Mouse (Mus musculus): ENCODE measurements around the gene Prkag3.

The Prkag3 gene

DNA sequence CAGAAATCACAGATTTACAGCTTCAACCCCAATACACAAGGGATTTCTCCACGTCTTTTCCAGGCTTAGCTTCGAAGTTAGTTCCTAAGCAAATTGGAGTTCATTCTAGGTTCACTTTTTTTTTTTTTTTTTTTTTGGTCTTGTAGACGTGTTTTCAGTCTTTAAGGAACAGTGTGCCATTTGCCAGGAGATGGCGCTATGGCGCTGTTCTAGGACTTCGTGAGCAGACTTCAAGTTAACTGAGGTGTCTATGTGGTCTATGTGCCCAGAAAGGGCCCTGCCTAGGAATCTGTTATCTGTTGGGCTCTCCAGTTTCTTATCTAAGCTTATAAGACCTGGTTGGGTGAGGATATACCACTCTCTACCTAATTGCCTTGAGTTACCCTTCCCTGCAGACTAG is 14.1 kb upstream of the Prkag3 start:
- peak; percentile 88 for DNase-seq (ENCODE audit: low read depth, low spot score)

DNA sequence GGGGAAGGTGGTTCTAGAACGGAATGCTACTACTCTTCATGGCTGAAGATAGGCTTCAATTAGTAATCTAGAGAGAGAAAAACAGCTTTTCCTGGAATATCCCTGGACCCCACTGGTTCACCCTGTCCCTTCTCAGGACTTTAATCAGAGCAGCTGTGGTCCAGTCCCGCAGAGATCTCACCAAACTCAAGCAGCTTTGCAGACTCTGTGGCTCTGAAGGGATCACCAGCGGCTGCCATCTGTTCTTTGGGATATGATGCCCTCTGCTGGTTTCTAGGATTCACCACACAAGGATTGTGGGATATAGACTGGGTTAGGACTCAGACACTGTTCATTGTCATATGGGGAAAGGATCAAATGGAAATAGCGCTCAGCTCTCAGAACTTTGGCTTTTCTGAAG is 10.8 kb upstream of the Prkag3 start:
- peak; percentile 51 for DNase-seq (ENCODE audit: low read depth, low spot score)

DNA sequence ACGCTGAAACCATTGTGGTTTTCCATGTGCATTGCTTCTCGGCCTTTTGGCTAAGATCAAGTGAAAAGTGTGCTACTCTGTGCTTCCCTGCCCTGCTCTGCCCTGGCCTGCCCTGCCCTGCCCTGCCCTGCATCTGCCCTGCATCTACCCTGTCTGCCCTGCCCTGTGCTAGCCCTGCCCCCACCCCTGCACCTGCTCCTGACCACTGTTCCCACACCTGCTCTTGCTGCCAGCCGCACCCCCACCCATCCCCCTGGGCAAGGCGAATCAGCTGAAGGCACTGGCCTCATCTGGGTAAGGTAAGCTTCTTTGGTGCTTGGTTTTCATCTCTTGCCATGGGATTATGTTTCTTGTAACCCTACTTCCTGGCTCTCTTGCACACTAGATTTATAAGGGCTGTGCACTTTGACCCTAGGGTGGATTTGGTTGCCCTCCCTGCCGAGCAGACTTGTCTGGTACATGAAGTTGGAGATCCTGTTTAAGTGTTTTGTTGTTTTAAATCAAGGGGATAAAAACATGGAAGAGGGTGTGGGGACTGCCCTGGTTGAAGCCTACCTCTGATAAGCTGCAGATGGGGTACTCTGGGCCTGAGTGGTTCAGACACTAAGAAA is 5.3 kb upstream of the Prkag3 start:
- peak; percentile 69 for DNase-seq (ENCODE audit: low read depth, low spot score)

DNA sequence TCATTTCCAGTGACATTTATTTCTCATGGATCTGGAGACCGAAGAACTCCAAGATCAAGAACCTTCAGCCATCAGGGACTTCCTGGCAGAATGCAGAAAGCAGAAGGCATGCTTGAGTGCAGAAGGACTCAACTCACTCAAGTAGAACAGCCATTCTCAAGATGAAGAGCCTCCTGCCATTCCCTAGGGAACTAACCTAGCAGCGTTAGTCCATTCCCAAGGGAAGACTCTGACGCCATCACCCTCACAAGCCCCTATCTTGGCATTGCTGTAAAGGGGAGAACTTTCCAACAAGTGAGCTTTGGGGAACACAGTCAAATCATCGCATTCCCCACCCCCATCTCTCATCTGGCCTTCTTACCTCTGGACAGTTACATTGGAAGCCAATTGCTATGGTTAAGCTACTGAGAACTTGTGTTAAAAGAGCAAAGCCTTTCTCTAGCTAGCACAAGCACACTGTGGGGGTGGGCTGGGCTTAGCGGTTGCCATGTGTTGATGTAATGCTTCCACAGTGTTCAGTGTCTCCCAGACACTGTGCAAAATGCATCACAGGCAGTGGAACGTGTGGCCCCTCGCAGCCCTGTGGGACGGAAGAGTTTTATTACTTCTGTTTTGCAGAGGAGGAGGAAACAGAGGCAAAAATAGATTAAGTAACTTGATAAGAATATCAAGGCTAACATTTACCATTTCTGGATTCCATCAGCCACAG is 4.4 kb upstream of the Prkag3 start:
- DNase-seq (ENCODE audit: low read depth, low spot score): no peak

DNA sequence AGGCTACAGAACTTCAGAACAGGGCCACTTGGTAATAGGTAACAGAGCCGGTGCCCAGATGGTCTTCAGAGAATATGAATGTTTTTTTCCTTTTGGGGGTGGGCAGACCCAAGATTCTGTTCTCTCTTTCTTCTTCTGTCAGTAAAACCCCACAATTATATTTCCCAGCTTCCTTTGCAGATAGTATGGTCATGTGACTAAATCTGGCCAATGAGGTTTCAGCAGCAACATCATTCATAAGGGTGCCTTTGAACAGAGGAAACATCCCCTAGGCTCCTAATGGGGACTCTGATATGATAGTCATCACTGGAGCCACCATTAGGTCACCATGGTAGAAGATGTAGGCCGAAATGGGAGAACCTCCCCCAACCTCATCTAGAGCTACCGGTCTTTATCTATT is 3.8 kb upstream of the Prkag3 start:
- DNase-seq (ENCODE audit: low read depth, low spot score): no peak

DNA sequence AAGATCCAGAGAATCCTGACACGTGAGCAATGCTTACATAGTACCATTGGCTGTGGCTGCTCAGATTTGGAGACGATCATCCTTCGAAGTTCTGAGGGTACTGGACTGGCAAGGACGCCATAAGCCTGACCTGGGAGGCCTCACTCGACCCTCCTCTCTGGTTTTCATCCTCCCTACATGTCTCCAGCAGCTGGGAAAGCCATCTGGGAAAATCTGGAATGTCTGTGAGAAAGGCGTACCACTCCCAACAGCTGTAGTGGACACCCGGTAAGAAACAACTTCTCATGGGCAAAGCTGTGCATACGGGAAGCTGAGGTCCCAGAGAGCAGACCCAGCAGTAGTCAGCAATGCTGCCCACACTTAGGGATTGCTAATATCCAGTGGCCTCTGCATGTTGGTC is 3.1 kb upstream of the Prkag3 start:
- no peak for DNase-seq (ENCODE audit: low read depth, low spot score)

DNA sequence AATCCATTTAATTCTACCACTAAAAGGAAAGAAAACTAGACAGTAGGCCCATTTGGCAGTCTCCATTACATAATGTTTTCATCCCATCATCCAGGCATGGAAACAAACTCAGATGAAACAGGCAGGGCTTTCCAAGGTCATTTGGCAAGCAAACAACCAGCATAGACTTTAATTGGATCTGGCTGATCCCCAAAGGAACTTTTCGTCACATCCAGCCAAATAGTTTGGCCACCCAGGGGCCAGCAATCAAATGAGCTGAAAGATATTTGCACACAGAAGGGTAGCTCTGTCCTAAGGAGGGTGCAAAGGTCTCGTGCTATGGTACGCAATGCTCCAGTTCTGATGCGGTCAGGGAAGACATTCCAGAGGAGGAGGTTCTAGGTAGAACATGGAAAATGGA is 1.7 kb upstream of the Prkag3 start:
- DNase-seq (ENCODE audit: low read depth, low spot score): no peak

DNA sequence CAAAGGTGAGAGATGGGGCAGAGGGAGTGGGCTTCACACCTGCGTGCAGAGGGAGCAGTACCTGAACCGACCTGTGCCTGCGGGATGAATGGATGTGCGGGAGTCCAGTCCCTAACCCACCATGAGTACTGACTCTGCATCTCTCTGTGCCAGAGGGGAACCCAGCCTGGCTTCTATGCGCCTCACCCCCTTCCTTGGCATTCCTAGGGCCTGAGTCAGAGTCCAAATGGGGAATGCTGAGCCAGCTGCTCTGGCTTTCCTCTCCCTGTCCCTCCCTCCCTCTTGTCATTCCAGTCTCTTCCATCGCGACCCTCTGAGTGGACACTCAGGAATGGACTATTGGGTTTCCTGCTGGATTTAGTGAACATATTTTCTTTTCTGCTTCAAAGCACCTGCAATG is 280 bp upstream of the Prkag3 start:
- DNase-seq (ENCODE audit: low read depth, low spot score): no peak

DNA sequence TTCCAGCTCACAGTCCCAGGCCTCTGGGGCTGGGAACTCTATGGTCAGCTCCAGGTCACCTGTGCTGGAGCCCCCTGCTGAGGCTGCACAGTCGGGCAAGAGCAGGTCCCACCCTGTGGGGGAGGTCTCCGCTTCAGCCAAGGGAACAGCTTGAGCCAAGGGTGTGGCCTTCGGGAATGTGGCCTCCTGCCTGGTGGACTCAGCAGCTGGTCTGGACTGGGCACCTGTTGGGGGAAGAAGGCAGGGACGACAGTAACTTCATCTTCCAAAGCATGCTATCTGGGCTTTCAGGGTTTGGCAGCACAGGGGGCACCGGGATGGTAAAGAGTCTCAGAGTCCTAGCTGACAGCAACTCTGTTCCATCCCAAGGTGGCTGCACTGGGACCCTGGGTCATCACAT is 1.7 kb downstream of the Prkag3 start:
- no peak for DNase-seq (ENCODE audit: low read depth, low spot score)

DNA sequence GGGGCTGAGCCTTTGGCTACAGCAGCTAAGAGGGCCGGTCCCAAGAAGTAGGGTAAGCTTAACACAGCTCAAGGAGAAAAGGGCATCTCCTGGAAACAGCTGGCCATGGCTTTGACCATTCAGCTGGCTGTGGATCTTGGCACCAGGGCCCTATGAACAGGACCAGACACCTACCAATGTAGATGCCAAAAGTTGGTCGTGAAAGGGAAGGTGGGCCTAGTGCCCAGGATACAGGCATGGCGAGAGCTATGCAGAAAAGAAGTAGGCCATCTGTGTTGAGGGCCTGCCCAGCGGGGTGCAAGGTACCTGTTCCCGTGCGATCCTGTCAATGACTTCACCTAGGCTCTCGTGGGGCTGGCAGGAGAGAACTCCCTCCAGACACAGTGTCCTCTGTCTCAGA is 8.2 kb downstream of the Prkag3 start:
- DNase-seq (ENCODE audit: low read depth, low spot score): no peak

DNA sequence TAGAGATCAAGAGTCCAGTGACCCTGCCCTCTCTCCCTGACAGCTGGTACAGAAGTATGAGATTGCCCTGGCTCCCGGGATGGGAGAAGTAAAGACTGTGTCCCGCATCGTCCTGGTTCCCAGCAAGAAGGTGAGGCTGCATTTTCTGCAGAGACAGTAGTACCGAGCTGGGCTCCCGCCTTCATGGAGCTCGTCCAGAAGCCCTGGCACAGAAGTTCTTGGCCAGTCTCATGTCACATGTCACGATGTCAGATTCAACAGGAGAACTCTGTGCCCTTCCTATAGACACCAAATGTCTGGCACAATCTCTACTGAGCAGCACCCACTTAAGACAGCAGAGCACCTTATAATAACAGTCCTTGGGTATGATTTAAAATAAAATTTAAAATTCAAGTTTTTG is 11.5 kb downstream of the Prkag3 start:
- DNase-seq (ENCODE audit: low read depth, low spot score): no peak

DNA sequence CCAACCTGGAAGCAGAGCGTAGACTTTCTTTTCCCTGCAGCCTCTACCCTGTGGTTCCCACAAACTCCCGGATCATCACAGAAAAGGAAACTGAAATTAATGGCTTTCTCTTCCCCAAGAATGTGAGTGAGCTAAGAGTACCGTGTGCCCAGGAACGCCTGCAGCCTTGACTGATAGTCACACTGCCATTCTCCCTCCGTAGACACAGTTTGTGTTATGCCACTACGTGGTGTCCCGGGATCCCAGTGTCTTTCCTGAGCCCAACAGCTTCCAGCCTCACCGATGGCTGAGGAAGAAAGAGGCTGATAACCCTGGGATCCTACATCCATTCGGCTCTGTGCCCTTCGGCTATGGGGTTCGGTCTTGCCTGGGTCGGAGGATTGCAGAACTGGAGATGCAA is 12.0 kb downstream of the Prkag3 start:
- DNase-seq (ENCODE audit: low read depth, low spot score): no peak

DNA sequence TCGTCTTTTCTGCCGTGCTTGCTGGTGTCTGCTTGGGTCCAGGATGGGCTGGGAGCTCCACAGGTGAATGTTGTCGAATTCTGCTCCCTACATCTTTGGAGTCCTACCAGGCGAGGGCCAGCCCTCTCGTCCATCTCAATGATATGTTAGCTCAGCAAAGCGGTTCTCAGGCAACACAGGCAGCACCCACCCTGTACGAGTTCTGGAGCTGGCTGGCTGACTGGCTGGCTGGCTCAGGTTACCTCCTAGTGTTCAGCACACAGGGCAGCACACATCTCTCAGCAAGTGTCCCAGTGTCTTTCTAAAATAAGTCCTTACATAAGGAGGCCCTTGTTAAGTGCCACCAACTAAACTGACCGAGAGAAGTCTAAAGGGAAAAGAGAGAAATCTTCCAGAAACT is 20.6 kb downstream of the Prkag3 start:
- DNase-seq (ENCODE audit: low read depth, low spot score): no peak

DNA sequence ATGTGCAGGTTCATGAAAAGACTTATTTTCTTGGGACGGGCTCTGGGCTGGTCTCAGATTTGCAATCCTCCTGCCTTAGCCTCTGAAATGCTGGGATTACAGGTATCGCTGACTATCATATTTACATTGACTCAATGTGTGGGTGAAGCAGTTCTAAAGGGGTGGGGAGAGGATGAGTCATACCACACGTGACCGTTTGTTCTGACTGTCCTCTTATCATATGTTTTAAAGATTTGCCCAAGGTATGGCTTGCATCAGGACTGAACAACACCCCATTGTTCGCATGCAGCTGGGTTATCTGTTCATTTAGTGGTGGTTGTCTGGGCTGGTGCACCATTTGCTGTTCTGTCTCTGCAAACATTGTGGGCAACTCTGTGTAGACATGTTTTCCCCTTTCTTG is 22.3 kb downstream of the Prkag3 start:
- peak; percentile 27 for DNase-seq (ENCODE audit: low read depth, low spot score)

DNA sequence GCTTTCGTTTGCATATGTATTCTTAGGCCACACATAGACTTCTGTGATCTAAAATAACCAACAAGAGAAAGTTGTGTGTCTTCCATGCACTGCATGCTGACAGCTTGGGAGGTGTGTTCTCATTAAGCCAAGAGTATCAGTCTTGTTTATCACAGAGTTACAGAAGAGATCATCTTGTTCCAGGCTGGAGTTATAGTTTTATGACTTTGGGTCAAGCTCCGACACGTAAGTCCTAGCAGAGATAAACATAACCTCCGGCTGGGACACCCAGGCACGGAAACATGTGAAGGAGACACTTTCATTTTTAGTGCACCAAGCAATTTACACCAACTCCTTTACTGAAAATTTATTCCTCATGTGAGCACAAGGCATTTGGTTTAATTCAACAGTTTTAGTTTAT is 22.9 kb downstream of the Prkag3 start:
- DNase-seq (ENCODE audit: low read depth, low spot score): peak; percentile 66

DNA sequence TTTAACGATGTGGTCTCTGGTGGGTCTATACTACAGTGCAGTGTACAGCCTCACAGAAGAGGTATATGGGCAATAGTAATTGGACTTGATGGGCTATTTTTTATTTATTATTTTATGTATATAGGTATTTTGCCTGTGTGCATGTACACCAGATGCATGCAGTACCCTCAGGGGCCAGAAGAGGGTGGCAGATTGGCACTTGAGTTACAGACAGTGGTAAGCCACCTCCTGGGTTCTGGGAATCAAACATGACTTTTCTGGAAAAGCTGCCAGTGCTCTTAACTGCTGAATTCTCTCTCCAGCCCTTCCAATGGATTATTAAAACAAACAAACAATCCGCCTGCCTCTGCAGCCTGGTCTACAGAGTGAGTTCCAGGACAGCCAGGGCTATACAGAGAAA is 25.3 kb downstream of the Prkag3 start:
- peak; percentile 58 for DNase-seq (ENCODE audit: low read depth, low spot score)

DNA sequence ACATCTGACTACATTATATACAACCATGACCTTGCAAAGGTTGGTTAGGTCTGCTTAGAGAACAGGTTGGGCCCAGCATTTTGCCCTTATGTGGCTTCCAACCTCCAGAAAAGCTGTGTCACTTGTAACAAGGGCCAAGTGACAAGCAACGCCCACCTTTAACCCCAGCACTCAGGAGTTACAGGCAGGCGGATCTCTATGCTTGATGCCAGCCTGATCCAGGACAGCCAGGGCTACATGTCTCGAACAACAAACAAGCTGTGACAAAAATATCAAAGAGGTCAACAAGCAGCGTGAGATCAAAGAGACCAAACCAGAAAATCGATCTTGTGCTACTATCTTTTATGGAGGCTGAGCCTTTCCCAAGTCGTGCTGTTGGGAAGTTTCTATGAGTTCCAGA is 27.4 kb downstream of the Prkag3 start:
- DNase-seq (ENCODE audit: low read depth, low spot score): no peak

DNA sequence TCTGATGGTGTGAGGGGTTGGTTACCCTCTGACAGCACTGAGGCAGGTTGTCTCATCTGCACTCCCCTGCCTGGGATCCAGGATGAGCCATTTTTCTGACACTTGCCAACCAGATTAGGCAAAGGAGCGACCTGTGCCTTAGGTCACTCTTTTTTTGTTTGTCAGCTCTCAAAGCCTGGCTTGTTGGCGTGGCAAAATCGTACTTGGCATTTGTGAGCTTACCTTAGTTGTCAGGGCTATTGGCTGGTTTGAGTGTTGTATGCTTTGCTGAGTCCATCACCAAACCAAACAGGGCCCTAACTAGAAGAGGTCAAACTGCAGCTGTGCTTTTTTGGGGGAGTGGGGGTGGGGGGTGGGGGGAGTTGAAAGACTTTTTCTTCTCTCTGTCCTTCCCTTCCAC is 29.7 kb downstream of the Prkag3 start:
- no peak for DNase-seq (ENCODE audit: low read depth, low spot score)

DNA sequence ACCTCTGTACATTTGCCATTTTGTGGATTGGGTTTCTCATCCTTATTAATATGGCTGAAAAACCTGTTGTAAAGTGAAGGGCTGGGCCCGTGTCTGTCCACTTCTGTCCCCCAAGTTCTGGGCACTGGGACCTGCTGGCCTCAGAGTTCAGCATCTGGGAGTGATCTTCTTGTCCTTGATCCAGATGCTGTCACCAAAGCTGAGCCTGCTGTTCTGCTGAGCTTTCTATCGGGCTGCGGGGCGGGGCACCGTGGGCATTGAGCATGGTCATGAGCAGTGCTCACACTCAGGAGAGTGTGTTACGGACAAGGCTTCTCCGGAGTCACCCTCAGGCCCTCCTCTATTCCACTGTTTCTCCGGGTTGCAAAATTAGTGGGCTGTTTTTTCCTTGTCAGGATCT is 30.9 kb downstream of the Prkag3 start:
- DNase-seq (ENCODE audit: low read depth, low spot score): no peak

DNA sequence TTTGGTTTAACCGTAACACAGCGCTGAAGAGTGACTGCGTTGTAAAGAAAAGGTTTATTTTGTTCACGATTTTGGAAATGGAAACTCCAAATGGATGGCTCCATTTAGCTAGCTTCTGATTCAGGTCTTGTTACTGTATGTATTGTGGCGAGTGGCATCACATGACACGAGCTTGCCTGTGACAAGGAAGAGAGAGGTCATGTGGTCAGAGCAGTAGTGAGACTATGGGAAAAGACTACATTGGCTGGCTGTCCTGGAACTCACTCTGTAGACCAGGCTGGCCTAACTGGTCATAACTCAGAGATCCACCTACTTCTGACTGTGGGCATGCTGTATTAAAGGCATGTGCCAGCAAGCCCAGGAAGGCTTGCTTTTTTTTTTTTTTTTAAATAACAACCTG is 33.1 kb downstream of the Prkag3 start:
- no peak for DNase-seq (ENCODE audit: low read depth, low spot score)

DNA sequence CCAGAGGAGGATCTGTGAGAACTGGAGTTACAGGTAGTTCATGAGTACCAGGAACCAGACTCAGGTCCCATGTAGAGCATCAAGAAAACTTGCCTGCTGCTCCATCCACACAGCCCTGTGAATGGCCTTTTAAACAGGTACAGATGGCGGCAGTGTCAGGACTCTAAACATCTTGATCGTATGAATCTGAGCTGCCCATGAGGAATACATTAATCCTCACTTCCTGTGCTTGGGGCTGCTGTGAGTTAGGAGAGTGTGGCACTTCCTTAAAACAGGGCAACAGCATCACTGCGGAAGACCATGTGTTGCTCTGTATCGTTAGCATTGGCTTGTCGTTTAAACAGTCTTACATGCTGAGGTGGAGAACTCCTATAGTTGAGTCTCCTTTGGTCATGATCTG is 33.6 kb downstream of the Prkag3 start:
- no peak for DNase-seq (ENCODE audit: low read depth, low spot score)

DNA sequence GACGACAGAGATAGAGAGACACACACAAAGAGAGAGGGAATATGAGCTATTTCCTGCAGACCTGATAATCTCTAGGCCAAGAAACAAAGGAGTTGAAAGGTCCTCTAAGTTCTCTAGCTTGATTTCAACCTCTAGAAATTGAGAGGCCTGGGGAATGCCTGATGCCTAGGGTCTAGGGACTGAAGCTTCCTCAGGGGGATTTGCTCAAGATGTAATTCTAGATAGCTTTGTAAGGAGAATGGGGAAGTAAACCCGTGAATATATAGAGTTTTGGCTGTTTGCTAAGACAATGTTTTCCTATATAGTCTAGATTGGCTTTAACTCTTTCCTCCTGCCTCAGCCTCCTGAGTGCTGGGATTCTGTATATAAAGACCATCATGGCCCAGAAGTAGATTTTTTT is 34.1 kb downstream of the Prkag3 start:
- DNase-seq (ENCODE audit: low read depth, low spot score): no peak

DNA sequence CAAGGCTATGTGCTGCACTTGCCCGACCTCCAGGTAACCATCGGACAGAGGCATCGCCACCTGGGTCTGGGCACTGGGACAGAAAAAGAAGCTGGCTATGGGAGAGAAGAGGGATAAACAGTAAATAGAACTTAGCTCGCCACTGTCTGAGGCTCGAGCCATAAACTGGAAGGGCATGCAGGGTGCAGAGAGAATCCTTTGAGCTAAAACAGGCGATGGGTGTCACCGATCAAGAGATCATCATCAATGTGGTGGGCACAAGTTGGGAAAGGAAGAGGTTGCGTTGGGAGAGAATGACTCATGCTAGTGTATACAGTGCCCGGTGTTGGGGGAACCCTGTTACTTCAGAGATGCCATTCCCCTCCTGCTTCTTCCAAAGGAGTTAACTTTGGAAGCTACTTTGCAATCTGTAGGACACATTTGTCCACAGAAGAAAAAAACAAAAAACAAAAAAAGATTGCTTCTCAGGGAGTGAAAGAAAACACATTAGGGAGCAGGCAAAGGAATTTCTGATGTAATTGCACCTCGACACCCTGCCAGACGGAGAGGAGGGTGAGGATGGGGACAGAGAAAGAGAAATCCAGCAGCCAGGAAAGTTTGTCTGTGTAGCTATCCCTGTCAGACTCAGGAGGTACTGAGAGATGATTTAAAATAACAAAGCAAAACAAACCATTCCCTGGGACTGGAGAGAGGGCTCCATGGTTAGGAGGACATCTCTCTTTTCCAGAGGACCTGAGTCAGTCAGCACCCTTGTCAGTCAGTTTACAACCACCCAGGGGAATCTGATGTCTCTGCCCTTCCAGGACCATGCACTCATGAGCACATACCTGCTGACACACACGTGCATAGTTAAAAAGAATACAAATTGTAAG is 34.9 kb downstream of the Prkag3 start:
- DNase-seq (ENCODE audit: low read depth, low spot score): no peak
